Mouse (Mus musculus): Measurements from ENCODE around the gene Ephx1. TPM values are rescaled to one million over a fixed set of nuclear protein-coding genes. Genes with fewer than 3 reads are reported as not detected.
A peak's percentile ranks its signal among the peaks of the same experiment; 100 is the strongest.
"Not testable (repeated sequence)": the region's sequence is repeated elsewhere in the genome, so short reads cannot be mapped to it uniquely, and the experiment has no call there.

Ephx1 gene
- polyA plus RNA-seq, 1 experiment from 2014 or later, result 3.6 TPM

DNA sequence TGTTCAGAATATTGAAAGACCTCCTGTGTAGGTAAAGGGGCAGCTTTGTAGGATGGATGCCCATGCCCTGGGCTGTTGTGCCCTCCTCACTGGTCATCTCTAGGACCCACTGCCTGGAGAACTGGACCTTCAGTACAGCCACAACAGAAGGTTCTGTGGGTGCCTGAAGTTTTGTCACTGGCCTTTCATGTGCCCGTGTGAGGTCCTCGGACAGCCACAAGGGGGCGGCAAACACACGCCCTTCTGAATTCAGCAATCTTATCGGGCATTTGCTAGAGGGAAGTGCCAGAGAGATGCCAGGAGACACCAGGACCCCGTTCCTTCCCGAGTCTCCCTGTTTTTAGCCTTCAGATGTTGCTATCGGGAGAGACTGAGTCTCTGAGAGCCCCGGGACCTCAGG, 32.9 kb downstream of the Ephx1 start:
- Histone ChIP-seq H3K27ac (ENCODE audit: low read depth) (no peak overlapping the region), H3K4me3 (ENCODE audit: low read depth, low read length) (no peak overlapping the region), H3K4me1 (ENCODE audit: insufficient read depth) (no peaks in the 10 kb centered on the region), H3K27me3 (ENCODE audit: insufficient read depth, low read length) (no peaks in the 10 kb centered on the region), H3K4me2 (no peak overlapping the region), H3K36me3 (ENCODE audit: insufficient read depth) (no peaks in the 10 kb centered on the region), H3K9me3 (ENCODE audit: low read depth, low read length) (no peaks in the 10 kb centered on the region), H3K9ac (no peak overlapping the region)
- ATAC-seq (ENCODE audit: insufficient read depth) (no peak), DNase-seq (peak; percentile 89)
- whole genome bisulfite sequencing, result 2% methylated on average over 9 of the region's 9 CpGs
- TF ChIP-seq CTCF (IDR thresholded peaks at IDR 0.05; ENCODE audit: low read depth), result peak; percentile 98

DNA sequence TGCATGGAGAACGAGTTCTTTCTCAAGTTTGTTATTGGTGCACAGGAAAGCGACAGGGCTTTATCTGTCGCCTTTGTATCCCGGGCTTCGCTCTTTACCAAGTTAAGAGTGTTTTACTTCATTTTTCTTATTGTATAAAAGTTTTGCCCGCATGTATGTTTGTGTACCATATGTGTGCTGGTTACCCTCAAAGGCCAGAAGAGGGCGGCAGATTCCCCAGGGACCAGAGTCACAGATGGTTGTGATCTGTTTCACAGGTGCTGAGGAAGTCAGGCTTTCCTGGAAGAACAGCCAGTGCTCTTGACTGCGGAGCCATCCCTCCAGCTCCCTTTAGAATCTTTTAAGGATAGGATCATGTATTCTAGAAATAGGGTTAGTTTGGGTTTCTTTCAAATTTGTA, 34.0 kb downstream of the Ephx1 start:
- Histone ChIP-seq H3K4me2 (no peak overlapping the region), H3K36me3 (ENCODE audit: insufficient read depth) (no peaks in the 10 kb centered on the region), H3K27me3 (ENCODE audit: insufficient read depth, low read length) (no peaks in the 10 kb centered on the region), H3K9ac (no peak overlapping the region), H3K9me3 (ENCODE audit: low read depth, low read length) (no peaks in the 10 kb centered on the region), H3K27ac (ENCODE audit: low read depth) (no peak overlapping the region), H3K4me3 (ENCODE audit: low read depth, low read length) (no peak overlapping the region), H3K4me1 (ENCODE audit: insufficient read depth) (no peaks in the 10 kb centered on the region)
- no peak for DNase-seq
- ATAC-seq (ENCODE audit: insufficient read depth), result no peak
- TF ChIP-seq CTCF (IDR thresholded peaks at IDR 0.05; ENCODE audit: low read depth), result no peak
- 87% methylated on average over 8 of the region's 8 CpGs for WGBS

DNA sequence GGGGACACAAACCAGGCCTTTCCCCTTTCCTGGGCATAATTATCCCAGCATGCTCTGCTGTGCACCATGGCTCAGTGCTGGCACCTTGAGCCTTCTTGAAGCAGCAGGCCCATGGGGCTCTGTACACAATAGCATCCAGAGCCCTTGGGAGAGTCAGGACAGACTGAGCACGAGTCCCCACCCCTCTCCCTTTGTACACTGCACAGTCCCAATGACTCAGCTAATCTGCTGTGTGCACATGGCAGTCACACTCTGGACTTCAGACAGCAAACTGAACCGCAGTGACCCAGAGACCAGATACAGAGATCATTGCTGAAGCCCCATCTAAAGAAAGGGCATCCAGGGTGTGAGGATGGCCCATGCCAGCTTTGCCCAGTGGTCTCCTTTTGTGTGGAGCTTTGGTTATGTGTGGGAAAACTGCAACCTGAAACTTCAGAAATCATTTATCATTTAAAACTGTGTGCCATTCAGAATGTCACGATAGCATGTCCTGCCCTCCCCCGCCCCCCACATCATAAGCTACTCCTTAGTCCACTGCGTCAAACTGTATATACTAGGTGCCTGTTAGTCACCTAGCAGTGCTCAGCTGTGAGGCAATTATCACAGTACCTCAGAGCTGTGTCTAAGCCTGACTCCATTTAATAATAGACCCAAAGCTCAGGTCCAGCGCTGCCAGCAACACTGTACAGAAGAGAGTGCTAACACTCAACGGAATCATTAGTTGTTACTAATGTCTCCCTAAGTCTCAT, 39.2 kb downstream of the Ephx1 start:
- H3K9me3 ChIP-seq (ENCODE audit: low read depth, low read length); H3K27ac ChIP-seq (ENCODE audit: low read depth); H3K36me3 ChIP-seq (ENCODE audit: insufficient read depth); H3K27me3 ChIP-seq (ENCODE audit: insufficient read depth, low read length); H3K9ac ChIP-seq; DNase-seq; H3K4me3 ChIP-seq (ENCODE audit: low read depth, low read length); H3K4me2 ChIP-seq; H3K4me1 ChIP-seq (ENCODE audit: insufficient read depth); ATAC-seq (ENCODE audit: insufficient read depth): not testable (repeated sequence)
- WGBS, result 72% methylated on average over 7 of the region's 7 CpGs

GRCm38 (mm10) chr1:180980464-180980863, 40.2 kb downstream of the Ephx1 start:
- H3K4me1 ChIP-seq (ENCODE audit: insufficient read depth), result no peaks in the 10 kb centered on the region
- H3K27me3 ChIP-seq (ENCODE audit: insufficient read depth, low read length), result no peaks in the 10 kb centered on the region
- H3K27ac ChIP-seq (ENCODE audit: low read depth), result no peak overlapping the region
- no peak overlapping the region for H3K4me3 ChIP-seq (ENCODE audit: low read depth, low read length)
- H3K9ac ChIP-seq, result no peak overlapping the region
- no peaks in the 10 kb centered on the region for H3K36me3 ChIP-seq (ENCODE audit: insufficient read depth)
- peak; percentile 21 for DNase-seq
- ATAC-seq (ENCODE audit: insufficient read depth), result no peak
- no peak overlapping the region for H3K4me2 ChIP-seq
- TF ChIP-seq CTCF (IDR thresholded peaks at IDR 0.05; ENCODE audit: low read depth), result peak; percentile 28; the same call in 1 of the 2 replicates
- WGBS, result 65% methylated on average over 2 of the region's 2 CpGs
- H3K9me3 ChIP-seq (ENCODE audit: low read depth, low read length), result no peaks in the 10 kb centered on the region

DNA sequence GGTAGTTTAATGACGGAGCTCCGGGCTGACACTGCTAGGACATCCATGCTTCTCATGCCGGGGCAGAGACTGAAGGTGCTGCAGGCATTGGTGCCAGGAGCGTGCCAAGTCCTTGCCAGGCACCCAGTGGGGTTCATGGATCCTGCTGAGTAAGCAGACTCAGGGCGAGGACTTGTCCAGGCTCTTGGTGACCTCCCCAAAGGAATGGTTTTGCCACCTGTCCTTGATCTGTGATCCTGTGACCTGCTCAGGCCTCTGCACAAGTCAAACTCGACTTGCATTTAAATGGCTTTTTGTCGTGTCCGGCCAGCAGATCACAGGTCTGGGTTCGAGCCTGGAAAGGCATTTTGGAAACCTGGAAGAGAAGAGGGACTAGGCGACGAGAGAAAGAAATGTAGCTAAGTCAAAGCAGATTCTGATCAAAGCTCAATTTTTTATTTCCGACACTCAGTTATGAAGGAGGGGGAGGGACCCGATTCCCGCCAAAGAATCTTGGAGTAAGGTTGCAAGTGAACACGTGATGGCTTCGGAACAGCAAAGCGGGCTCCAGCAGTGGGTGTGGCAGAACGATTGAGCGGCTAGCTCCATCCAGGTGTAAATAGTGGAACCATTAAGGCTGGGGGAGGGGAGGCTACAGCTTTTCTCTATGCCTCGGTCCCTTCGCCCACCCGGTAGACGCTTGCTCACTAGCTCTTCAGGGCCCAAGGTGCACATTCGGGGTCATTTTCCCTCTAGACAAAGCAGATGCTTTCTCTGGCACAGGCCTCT, 41.0 kb downstream of the Ephx1 start:
- H3K9me3 ChIP-seq (ENCODE audit: low read depth, low read length), result no peaks in the 10 kb centered on the region
- DNase-seq (no peak), ATAC-seq (ENCODE audit: insufficient read depth) (no peak)
- H3K9ac ChIP-seq, result no peak overlapping the region
- no peak overlapping the region for H3K4me2 ChIP-seq
- H3K27me3 ChIP-seq (ENCODE audit: insufficient read depth, low read length), result no peaks in the 10 kb centered on the region
- 79% methylated on average over 22 of the region's 24 CpGs for WGBS
- H3K27ac ChIP-seq (ENCODE audit: low read depth), result no peak overlapping the region
- TF ChIP-seq CTCF (IDR thresholded peaks at IDR 0.05; ENCODE audit: low read depth), result no peak
- no peak overlapping the region for H3K4me3 ChIP-seq (ENCODE audit: low read depth, low read length)
- H3K36me3 ChIP-seq (ENCODE audit: insufficient read depth), result no peaks in the 10 kb centered on the region
- no peaks in the 10 kb centered on the region for H3K4me1 ChIP-seq (ENCODE audit: insufficient read depth)

DNA sequence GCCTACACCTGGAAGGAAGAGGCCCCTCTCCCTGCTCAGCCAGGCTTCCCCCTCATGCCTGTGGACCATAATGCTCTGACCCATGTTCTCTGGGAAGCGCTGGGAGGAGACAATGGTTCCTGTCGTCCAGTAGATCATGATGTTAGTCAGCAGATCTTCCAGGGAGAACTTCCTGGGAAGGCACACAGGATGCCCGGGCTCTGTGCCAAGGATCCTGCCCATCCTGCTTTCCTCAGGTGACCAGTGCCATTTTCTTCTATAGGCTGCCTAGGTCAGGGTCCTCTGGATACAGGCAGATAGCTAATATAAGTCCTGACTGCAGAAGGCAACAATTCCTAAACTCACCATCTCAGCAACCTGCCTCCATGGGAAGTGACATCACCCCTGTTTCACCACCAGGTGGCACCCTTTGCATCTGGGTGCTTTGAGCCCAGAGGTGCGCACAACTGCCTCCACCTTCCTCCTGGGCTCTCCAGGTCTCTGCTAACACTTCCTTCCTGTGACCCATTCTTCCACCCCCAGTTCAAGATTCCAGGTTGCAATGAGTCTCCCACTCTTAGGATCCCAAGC, 44.5 kb downstream of the Ephx1 start:
- ATAC-seq (ENCODE audit: insufficient read depth), result no peak
- H3K4me2 ChIP-seq, result no peak overlapping the region
- TF ChIP-seq CTCF (IDR thresholded peaks at IDR 0.05; ENCODE audit: low read depth), result peak; percentile 75
- H3K27ac ChIP-seq (ENCODE audit: low read depth), result no peak overlapping the region
- no peaks in the 10 kb centered on the region for H3K4me1 ChIP-seq (ENCODE audit: insufficient read depth)
- peak; percentile 52 for DNase-seq
- 58% methylated on average over 4 of the region's 4 CpGs for WGBS
- 0 out of 2 replicates have a peak, but pooled peaks cover 3% of the 10 kb centered on the region for H3K36me3 ChIP-seq (ENCODE audit: insufficient read depth)
- no peak overlapping the region for H3K4me3 ChIP-seq (ENCODE audit: low read depth, low read length)
- H3K9me3 ChIP-seq (ENCODE audit: low read depth, low read length), result no peaks in the 10 kb centered on the region
- H3K27me3 ChIP-seq (ENCODE audit: insufficient read depth, low read length), result no peaks in the 10 kb centered on the region
- no peak overlapping the region for H3K9ac ChIP-seq

DNA sequence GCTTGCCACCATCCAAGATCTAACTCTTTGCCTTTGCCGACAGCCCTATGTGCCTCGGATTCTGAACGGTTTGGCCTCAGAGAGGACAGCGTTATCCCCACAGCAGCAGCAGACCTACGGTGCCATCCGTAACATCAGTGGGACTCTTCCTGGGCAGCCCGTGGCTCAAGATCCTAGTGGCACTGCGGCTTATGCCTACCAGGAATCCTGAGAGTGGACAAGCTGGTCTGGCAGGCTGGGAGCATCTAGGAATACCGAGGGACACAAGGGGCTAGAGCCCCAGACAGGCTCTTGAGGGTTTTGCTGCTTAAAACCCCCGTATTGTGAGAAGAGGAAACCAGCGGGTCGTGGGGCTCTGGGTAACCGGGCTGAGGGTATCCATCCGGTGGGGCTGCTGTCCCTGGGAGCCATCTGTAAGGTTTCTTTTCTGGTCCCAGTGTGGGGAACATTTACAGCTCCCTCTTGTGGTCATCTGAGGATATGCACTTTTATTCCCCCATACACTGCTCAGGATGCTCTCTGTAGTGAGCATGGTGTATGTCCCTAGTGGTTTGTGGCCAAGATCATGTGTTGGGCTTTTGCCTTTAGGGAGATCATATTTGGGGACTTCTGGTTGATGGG, 46.5 kb downstream of the Ephx1 start:
- peak; percentile 91 for TF ChIP-seq CTCF (IDR thresholded peaks at IDR 0.05; ENCODE audit: low read depth)
- H3K4me2 ChIP-seq, result no peak overlapping the region
- H3K27ac ChIP-seq (ENCODE audit: low read depth), result no peak overlapping the region
- 54% methylated on average over 14 of the region's 14 CpGs for WGBS
- peak; percentile 72; the same call in 1 of the 2 replicates for ATAC-seq (ENCODE audit: insufficient read depth)
- H3K9me3 ChIP-seq (ENCODE audit: low read depth, low read length), result no peaks in the 10 kb centered on the region
- H3K4me1 ChIP-seq (ENCODE audit: insufficient read depth), result no peaks in the 10 kb centered on the region
- no peaks in the 10 kb centered on the region for H3K27me3 ChIP-seq (ENCODE audit: insufficient read depth, low read length)
- H3K36me3 ChIP-seq (ENCODE audit: insufficient read depth), result 0 out of 2 replicates have a peak, but pooled peaks cover 4% of the 10 kb centered on the region
- H3K4me3 ChIP-seq (ENCODE audit: low read depth, low read length), result no peak overlapping the region
- DNase-seq, result peak; percentile 85
- H3K9ac ChIP-seq, result no peak overlapping the region

All from lung, embryonic 14.5 days (tissue).